Mouse (Mus musculus) Patski (cell line): ENCODE results near the gene Fam189a1. TPM values are rescaled to one million over a fixed set of nuclear protein-coding genes. Genes with fewer than 3 reads are reported as not detected.

ENCODE experiments used
- ATAC-seq: fragments of 100-300 bp; one replicate; pipeline ENCODE4 v1.8.0; 2021
- CTCF ChIA-PET: fragments of 350-600 bp; sonication (Branson Sonifier 250); formaldehyde crosslinking; loops from one replicate; lab custom pipeline; 2022; ENCODE audit warnings: inconsistent platforms; lab: Charles Lee
- POLR2A ChIA-PET: fragments of 350-600 bp; sonication (Branson Sonifier 250); formaldehyde crosslinking; loops from one replicate; lab custom pipeline; 2022; ENCODE audit warnings: antibody characterized with exemption, inconsistent platforms; lab: Charles Lee
- DNase-seq: peaks from one replicate; pipeline ENCODE4 v3.0.0-alpha.2; 2011; ENCODE audit warnings: low read depth, low spot score
- H3K27me3 ChIP-seq: fragments of 371-371 bp; one replicate; pipeline ENCODE4 v1.5.1; 2021
- CTCF ChIP-seq: fragments of 100-300 bp; IDR thresholded peaks from one replicate; pipeline ENCODE4 v1.5.1; 2021
- in situ Hi-C: fragments of 300-500 bp; cut with MboI; formaldehyde crosslinking; loops from 3 replicates; pipeline ENCODE4 v1.11.1; 2018; ENCODE audit warnings: low pct_unique_long_range_greater_than_20kb, mixed read lengths
- polyA plus RNA-seq: library from polyadenylated mRNA; unstranded; gene quantifications from one replicate; pipeline ENCODE4 v1.2.3, GENCODE M21; 2021

Gene Fam189a1
- polyA plus RNA-seq, 1 experiment from 2014 or later: 2.7 TPM

GRCm38 (mm10) chr7:64896587-64896986 lies 259.8 kb downstream of the Fam189a1 start:
- no peak for ATAC-seq
- in situ Hi-C loops: no loop called here
- H3K27me3 ChIP-seq: no peaks in the 10 kb centered on the region
- no peak for DNase-seq
- CTCF ChIA-PET: no interaction called here
- TF ChIP-seq CTCF: no peak
- POLR2A ChIA-PET: no interaction called here

- ATAC-seq: no peak
- POLR2A ChIA-PET: no interaction called here
- H3K27me3 ChIP-seq: no peaks in the 10 kb centered on the region
- CTCF ChIA-PET: no interaction called here
- in situ Hi-C loops: no loop called here
- no peak for DNase-seq
- no peak for TF ChIP-seq CTCF
These were observed 260.7 kb downstream of the Fam189a1 start for GRCm38 (mm10) chr7:64895685-64896101.

GRCm38 (mm10) chr7:64891139-64891538 lies 265.2 kb downstream of the Fam189a1 start:
- DNase-seq (no peak), ATAC-seq (no peak)
- no peak for TF ChIP-seq CTCF
- ChIA-PET CTCF (no interaction called here), POLR2A (no interaction called here)
- in situ Hi-C loops: no loop called here
- no peaks in the 10 kb centered on the region for H3K27me3 ChIP-seq

GRCm38 (mm10) chr7:64889919-64890318 lies 266.5 kb downstream of the Fam189a1 start:
- ChIA-PET CTCF (no interaction called here), POLR2A (no interaction called here)
- TF ChIP-seq CTCF: no peak
- ATAC-seq (no peak), DNase-seq (no peak)
- in situ Hi-C loops: no loop called here
- no peaks in the 10 kb centered on the region for H3K27me3 ChIP-seq

GRCm38 (mm10) chr7:64884187-64884862 lies 272.0 kb downstream of the Fam189a1 start:
- POLR2A ChIA-PET: no interaction called here
- CTCF ChIA-PET: no interaction called here
- DNase-seq (no peak), ATAC-seq (no peak)
- no peaks in the 10 kb centered on the region for H3K27me3 ChIP-seq
- in situ Hi-C loops: no loop called here
- no peak for TF ChIP-seq CTCF

GRCm38 (mm10) chr7:64882243-64882642 lies 274.1 kb downstream of the Fam189a1 start:
- in situ Hi-C loops: no loop called here
- no peak for DNase-seq
- no peak for TF ChIP-seq CTCF
- ChIA-PET POLR2A (no interaction called here), CTCF (interaction anchor here (1.1 to 1.8 kb wide), 2 partner anchors 9 to 20 kb away, joined by 4 to 5 read pairs; partner anchors contain the start of gene Nsmce3)
- no peak for ATAC-seq
- H3K27me3 ChIP-seq: no peaks in the 10 kb centered on the region

GRCm38 (mm10) chr7:64881387-64881786 lies 275.0 kb downstream of the Fam189a1 start:
- DNase-seq (no peak), ATAC-seq (no peak)
- no peaks in the 10 kb centered on the region for H3K27me3 ChIP-seq
- ChIA-PET CTCF (interaction anchor here (1.1 to 1.8 kb wide), 2 partner anchors 8 to 21 kb away, joined by 4 to 5 read pairs; partner anchors contain the start of gene Nsmce3), POLR2A (no interaction called here)
- no peak for TF ChIP-seq CTCF
- in situ Hi-C loops: no loop called here

- POLR2A ChIA-PET: no interaction called here
- ATAC-seq (peak; percentile 69), DNase-seq (no peak)
- in situ Hi-C loops: no loop called here
- CTCF ChIA-PET: interaction anchor here (1.8 kb wide), 1 partner anchor 7 kb away, joined by 5 read pairs; the partner anchor contains the start of gene Nsmce3
- no peaks in the 10 kb centered on the region for H3K27me3 ChIP-seq
- no peak for TF ChIP-seq CTCF
These were observed 276.0 kb downstream of the Fam189a1 start for GRCm38 (mm10) chr7:64880415-64880814.

GRCm38 (mm10) chr7:64874941-64875340 lies 281.4 kb downstream of the Fam189a1 start:
- TF ChIP-seq CTCF: no peak
- ChIA-PET CTCF (no interaction called here), POLR2A (no interaction called here)
- no peak for DNase-seq
- in situ Hi-C loops: no loop called here
- no peak for ATAC-seq
- no peaks in the 10 kb centered on the region for H3K27me3 ChIP-seq

- no peak for DNase-seq
- CTCF ChIA-PET: interaction anchor here (1.1 to 1.5 kb wide), 3 partner anchors 8 to 93 kb away, joined by 3 to 5 read pairs (median 5); no protein-coding TSS in a partner anchor
- ATAC-seq: no peak
- POLR2A ChIA-PET: no interaction called here
- H3K27me3 ChIP-seq: no peaks in the 10 kb centered on the region
- in situ Hi-C loops: no loop called here
- no peak for TF ChIP-seq CTCF
These were observed 283.1 kb downstream of the Fam189a1 start for GRCm38 (mm10) chr7:64873266-64873665.

- DNase-seq: peak; percentile 53
- no peaks in the 10 kb centered on the region for H3K27me3 ChIP-seq
- in situ Hi-C loops: no loop called here
- peak; percentile 58 for TF ChIP-seq CTCF
- POLR2A ChIA-PET: no interaction called here
- ATAC-seq: peak; percentile 85
- CTCF ChIA-PET: interaction anchor here (0.6 to 1.5 kb wide), 4 partner anchors 9 to 568 kb away, joined by 3 to 5 read pairs (median 4); no protein-coding TSS in a partner anchor
These were observed 283.6 kb downstream of the Fam189a1 start, which contains the start of gene Nsmce3 for GRCm38 (mm10) chr7:64872743-64873241. Gene Nsmce3, minus strand, starts transcription at chr7:64872997.
